Mouse (Mus musculus) G1E (cell line): Measurements from ENCODE around the gene Prss44. TPM values are rescaled to one million over a fixed set of nuclear protein-coding genes. Genes with fewer than 3 reads are reported as not detected.

Source experiments
- ATAC-seq: 2 replicates; pipeline ENCODE4 v1.8.0; 2016; ENCODE audit warnings: mild to moderate bottlenecking; ENCODE audit not compliant: insufficient number of reproducible peaks, poor library complexity, low FRiP score, severe bottlenecking; ENCODE audit errors: extremely low read depth
- DNase-seq: peaks from one replicate; pipeline ENCODE4 v3.0.0; 2012; ENCODE audit warnings: low spot score
- H3K27me3 ChIP-seq: 2 replicates; pipeline ENCODE4 v1.6.1; 2012; ENCODE audit warnings: mild to moderate bottlenecking, low read length, inconsistent platforms; ENCODE audit not compliant: insufficient read depth
- H3K36me3 ChIP-seq: replicated peaks from 2 replicates; pipeline ENCODE3; 2012; ENCODE audit warnings: mild to moderate bottlenecking, inconsistent platforms
- H3K4me1 ChIP-seq: 2 replicates; pipeline ENCODE4 v1.6.1; 2012; ENCODE audit warnings: low read depth, low read length, inconsistent platforms, mixed read lengths; ENCODE audit not compliant: insufficient read depth
- H3K4me3 ChIP-seq: 2 replicates; pipeline ENCODE4 v1.5.1; 2012; ENCODE audit warnings: low read depth, mild to moderate bottlenecking, inconsistent platforms, low read length, moderate library complexity, mixed read lengths
- H3K9me3 ChIP-seq: replicated peaks from 2 replicates; pipeline ENCODE4 v1.6.1; 2012; ENCODE audit warnings: inconsistent platforms
- CTCF ChIP-seq: IDR thresholded peaks from 2 replicates; pipeline ENCODE4 v1.5.1; 2012; ENCODE audit warnings: low read depth, low read length, inconsistent platforms, mixed read lengths
- GATA1 ChIP-seq: IDR thresholded peaks from 2 replicates; pipeline ENCODE4 v1.6.1; 2012; ENCODE audit warnings: borderline replicate concordance, low read length, inconsistent platforms, mixed read lengths
- GATA2 ChIP-seq: IDR thresholded peaks from 2 replicates; pipeline ENCODE4 v1.6.1; 2012; ENCODE audit warnings: low read depth, low read length, inconsistent platforms, borderline replicate concordance
- POLR2AphosphoS5 ChIP-seq: IDR thresholded peaks from 2 replicates; pipeline ENCODE4 v1.6.1; 2012; ENCODE audit warnings: low read depth, low read length, inconsistent platforms; ENCODE audit not compliant: insufficient replicate concordance
- TAL1 ChIP-seq: conservative IDR thresholded peaks from 2 replicates; pipeline ENCODE4 v1.6.1; 2012; ENCODE audit warnings: low read depth, low read length, inconsistent platforms, mixed read lengths
- polyA plus RNA-seq: library from polyadenylated mRNA; stranded (reverse); fragments of >175 nt; gene quantifications from 2 replicates; pipeline ENCODE4 v1.2.3, GENCODE M21; 2012
- total RNA-seq, 2 experiments: library from RNA; stranded (forward) in 1 of 2; stranded (reverse) in 1 of 2; fragments of 200-1000 nt in 1 of 2; fragments of >200 nt in 1 of 2; fragmentation: Nextera tagmentation in 1 of 2; gene quantifications; 2 replicates each; pipeline ENCODE4 v1.2.3; 2014 to 2017

The Prss44 gene
- total and polyA plus RNA-seq, 3 experiments, result 0.27 TPM; not detected in 2

DNA sequence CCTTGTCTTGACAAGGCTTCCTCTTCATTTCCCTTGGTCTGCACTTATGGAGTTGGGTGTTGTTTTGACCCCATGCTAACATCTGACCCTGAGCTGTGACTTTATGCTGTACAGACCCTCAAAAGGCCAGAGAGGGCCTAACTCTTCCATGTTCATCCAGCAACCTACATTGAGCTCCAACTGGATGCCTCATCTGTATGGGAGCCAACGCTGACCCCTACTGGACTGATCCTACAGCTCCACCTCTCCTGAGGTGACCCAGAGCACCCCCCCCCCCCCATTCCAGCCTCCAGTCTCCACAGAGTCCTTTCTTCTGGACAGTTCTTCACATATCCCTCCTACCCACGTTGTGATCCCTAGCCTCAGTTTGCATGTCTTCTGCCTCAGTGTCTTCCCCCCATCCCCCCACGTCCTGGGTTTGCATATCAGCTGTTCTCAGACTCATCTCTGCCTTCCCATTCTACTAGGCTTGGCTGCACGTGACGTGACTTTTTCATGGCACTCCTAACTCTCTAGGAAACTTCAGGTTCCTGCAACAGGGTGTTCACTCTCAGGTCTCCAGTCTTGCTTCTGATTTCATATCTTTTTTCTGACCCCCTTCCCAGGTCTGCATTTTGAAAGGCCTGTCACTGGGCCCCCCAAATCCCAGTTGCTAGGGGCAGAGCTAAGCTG is 34.4 kb upstream of the Prss44 start:
- Histone ChIP-seq H3K9me3 (no peaks in the 10 kb centered on the region), H3K4me1 (peaks cover 7% of the 10 kb centered on the region; the same call in 1 of the 2 replicates), H3K4me3 (no peak overlapping the region), H3K27me3 (peaks cover 59% of the 10 kb centered on the region), H3K36me3 (no peaks in the 10 kb centered on the region)
- ATAC-seq (no peak), DNase-seq (no peak)
- TF ChIP-seq TAL1, result no peak
- TF ChIP-seq GATA2, result no peak
- no peak for TF ChIP-seq POLR2AphosphoS5
- TF ChIP-seq CTCF, result no peak
- no peak for TF ChIP-seq GATA1

DNA sequence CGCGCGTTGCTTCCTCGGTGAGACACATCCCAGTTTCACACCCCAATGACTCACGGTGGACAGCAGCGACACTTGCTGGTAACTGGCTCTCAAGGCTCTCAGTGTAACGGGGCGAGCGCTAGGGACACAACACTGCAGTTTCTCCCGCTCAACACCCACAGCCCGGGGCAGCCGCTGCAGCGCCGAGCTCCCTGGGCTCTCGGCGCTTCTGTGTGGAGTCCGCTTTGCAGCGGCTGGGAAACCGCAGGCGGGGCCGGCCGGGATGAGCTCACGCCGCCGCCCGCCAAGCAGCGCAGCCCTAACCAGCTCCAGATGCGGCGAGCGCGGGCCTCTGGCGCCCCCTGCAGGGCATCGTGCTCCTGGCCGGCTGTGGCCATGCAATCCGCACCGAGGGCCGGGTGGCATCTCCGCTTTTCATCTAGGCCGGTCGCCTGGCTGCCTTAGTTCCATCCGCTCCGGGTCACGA is 32.5 kb upstream of the Prss44 start:
- Histone ChIP-seq H3K4me3 (peak overlapping the region; percentile 52; the same call in 1 of the 2 replicates), H3K9me3 (no peaks in the 10 kb centered on the region), H3K36me3 (no peaks in the 10 kb centered on the region), H3K4me1 (peaks cover 7% of the 10 kb centered on the region; the same call in 1 of the 2 replicates), H3K27me3 (peaks cover 52% of the 10 kb centered on the region)
- DNase-seq (peak; percentile 45), ATAC-seq (peak; percentile 28; the same call in 1 of the 2 replicates)
- no peak for TF ChIP-seq GATA2
- peak; percentile 44; the same call in 1 of the 2 replicates for TF ChIP-seq CTCF

DNA sequence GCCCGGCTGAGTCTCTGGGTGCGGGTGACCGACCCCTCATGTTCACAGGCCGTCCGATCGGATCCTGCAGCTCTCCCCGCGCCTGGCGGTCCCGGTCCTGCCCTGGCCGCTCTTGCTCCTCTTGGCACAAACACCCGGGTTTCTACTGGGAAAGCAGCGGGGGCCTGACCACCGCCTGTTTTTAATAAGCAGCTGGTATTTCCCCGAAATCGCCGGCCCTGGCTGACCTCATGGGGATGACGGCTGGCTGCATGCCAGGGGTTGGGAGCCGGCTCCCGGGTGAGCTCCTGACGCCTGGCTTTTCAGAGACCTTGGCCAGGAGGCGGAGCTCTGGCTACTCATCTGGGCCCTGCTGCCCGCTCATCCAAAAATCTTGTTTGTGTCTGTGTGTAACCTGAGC is 32.1 kb upstream of the Prss44 start:
- TF ChIP-seq TAL1 (no peak), GATA2 (no peak), POLR2AphosphoS5 (no peak), CTCF (no peak), GATA1 (no peak)
- no peak for DNase-seq
- no peak for ATAC-seq
- H3K9me3 ChIP-seq, result no peaks in the 10 kb centered on the region
- H3K4me3 ChIP-seq, result peak overlapping the region; percentile 52; the same call in 1 of the 2 replicates
- peaks cover 52% of the 10 kb centered on the region for H3K27me3 ChIP-seq
- H3K4me1 ChIP-seq, result peaks cover 7% of the 10 kb centered on the region; the same call in 1 of the 2 replicates
- no peaks in the 10 kb centered on the region for H3K36me3 ChIP-seq

DNA sequence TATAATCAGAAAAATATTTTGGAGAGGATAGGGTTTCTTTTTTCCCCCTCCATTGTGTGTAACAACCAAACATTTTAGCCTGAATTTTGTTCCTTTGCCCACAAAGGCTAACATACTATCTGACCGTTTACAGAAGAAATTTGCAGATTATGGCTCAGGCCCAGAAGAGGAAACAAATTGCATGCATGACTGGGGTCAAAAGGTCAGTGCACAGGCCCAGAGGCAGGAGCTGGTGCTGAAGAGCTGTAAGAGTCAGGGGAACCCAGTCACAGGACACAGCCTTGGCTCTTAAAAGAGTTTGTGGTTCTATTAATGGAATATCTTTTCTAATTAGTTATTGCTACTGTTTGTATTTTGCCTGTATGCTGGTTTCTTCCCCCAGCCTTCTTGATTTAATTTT is 30.2 kb upstream of the Prss44 start:
- Histone ChIP-seq H3K4me3 (no peak overlapping the region), H3K9me3 (peaks cover 2% of the 10 kb centered on the region; the same call in 1 of the 2 replicates), H3K27me3 (peaks cover 37% of the 10 kb centered on the region), H3K4me1 (peaks cover 7% of the 10 kb centered on the region; the same call in 1 of the 2 replicates), H3K36me3 (no peaks in the 10 kb centered on the region)
- DNase-seq (no peak), ATAC-seq (no peak)
- TF ChIP-seq POLR2AphosphoS5 (no peak), GATA1 (no peak), GATA2 (no peak), TAL1 (no peak), CTCF (no peak)

DNA sequence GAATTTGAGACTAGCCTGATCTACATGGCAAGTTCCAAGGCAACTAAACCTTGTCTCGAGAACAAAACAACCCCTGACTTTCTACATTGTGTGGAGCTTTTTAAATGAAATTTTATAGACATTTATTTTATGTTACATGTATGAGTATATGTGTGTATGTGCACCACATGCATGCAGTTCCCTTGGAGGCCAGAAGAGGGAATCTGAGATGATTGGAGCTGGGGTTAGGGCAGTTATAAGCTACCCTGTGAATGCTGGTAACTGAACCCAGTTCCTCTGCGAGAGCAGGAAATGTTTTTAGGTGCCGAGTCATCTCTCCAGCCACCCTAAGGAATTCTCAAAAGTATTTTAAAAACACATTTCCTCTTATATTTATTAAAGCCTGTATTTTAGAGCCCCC is 25.6 kb upstream of the Prss44 start:
- DNase-seq (no peak), ATAC-seq (no peak)
- no peak for TF ChIP-seq POLR2AphosphoS5
- TF ChIP-seq TAL1, result no peak
- TF ChIP-seq CTCF, result no peak
- TF ChIP-seq GATA1, result no peak
- TF ChIP-seq GATA2, result no peak
- peaks cover 3% of the 10 kb centered on the region; the same call in 1 of the 2 replicates for H3K27me3 ChIP-seq
- H3K4me3 ChIP-seq, result no peak overlapping the region
- H3K4me1 ChIP-seq, result no peaks in the 10 kb centered on the region
- H3K36me3 ChIP-seq, result peaks cover 1% of the 10 kb centered on the region
- peaks cover 2% of the 10 kb centered on the region; the same call in 1 of the 2 replicates for H3K9me3 ChIP-seq

DNA sequence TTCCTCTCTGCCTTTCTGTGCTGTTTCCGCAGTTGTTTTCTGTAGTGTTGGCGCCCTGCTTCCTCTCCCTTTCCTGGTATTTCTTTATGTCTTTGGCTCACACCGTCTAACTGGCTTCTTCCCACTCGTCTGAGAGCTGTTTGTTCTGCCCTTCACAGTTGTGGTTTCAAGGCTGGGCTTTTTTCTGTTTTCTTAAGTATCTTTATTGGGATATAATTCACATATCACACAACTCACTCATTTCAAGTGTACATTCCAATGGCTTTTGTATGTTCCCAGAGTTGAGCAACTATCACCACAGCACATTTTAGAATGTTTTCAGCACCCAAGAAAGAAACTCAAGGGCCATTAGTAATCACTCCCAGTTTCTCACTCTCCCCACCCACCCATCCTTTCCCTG is 23.3 kb upstream of the Prss44 start:
- no peaks in the 10 kb centered on the region for H3K27me3 ChIP-seq
- H3K4me1 ChIP-seq, result no peaks in the 10 kb centered on the region
- ATAC-seq (no peak), DNase-seq (no peak)
- H3K4me3 ChIP-seq, result no peak overlapping the region
- TF ChIP-seq CTCF (no peak), POLR2AphosphoS5 (no peak), GATA1 (no peak), TAL1 (no peak)
- peaks cover 2% of the 10 kb centered on the region; the same call in 1 of the 2 replicates for H3K9me3 ChIP-seq
- H3K36me3 ChIP-seq, result peaks cover 6% of the 10 kb centered on the region
